Mouse (Mus musculus) intestine, embryonic 16.5 days (tissue): Measurements from ENCODE around the gene Galnt14. TPM values are rescaled to one million over a fixed set of nuclear protein-coding genes. Genes with fewer than 3 reads are reported as not detected.

Experiments
- ATAC-seq: fragments of 200-750 bp; cut with Nextera tagmentation; 2 replicates; pipeline ENCODE4 v1.8.0; 2017; ENCODE audit warnings: moderate TSS enrichment, moderate library complexity
- H3K27ac ChIP-seq: fragments of 300-500 bp; sonication (generic); 2 replicates; pipeline ENCODE4 v1.5.1; 2014; ENCODE audit warnings: mild to moderate bottlenecking, low read length
- H3K27me3 ChIP-seq: fragments of 300-500 bp; sonication (generic); replicated peaks from 2 replicates; pipeline ENCODE4 v1.6.1; 2014; ENCODE audit warnings: low read length, control low read depth, mixed read lengths; ENCODE audit not compliant: control insufficient read depth, insufficient read depth
- H3K36me3 ChIP-seq: fragments of 300-500 bp; sonication (generic); 2 replicates; pipeline ENCODE4 v1.6.1; 2014; ENCODE audit warnings: low read length, control low read depth; ENCODE audit not compliant: control insufficient read depth, insufficient read depth
- H3K4me1 ChIP-seq: fragments of 300-500 bp; sonication (generic); 2 replicates; pipeline ENCODE4 v1.6.1; 2014; ENCODE audit warnings: low read length, control low read depth, mixed read lengths; ENCODE audit not compliant: control insufficient read depth, insufficient read depth
- H3K4me2 ChIP-seq: fragments of 300-500 bp; sonication (generic); 2 replicates; pipeline ENCODE4 v1.6.1; 2014; ENCODE audit warnings: low read depth, low read length, control low read depth
- H3K4me3 ChIP-seq: fragments of 300-500 bp; sonication (generic); 2 replicates; pipeline ENCODE4 v1.5.1; 2014; ENCODE audit warnings: mild to moderate bottlenecking, low read length
- H3K9ac ChIP-seq: fragments of 300-500 bp; sonication (generic); 2 replicates; pipeline ENCODE4 v1.6.1; 2014; ENCODE audit warnings: low read depth, low read length
- H3K9me3 ChIP-seq: fragments of 300-500 bp; sonication (generic); 2 replicates; pipeline ENCODE4 v1.6.1; 2016; ENCODE audit warnings: low read length, control low read depth; ENCODE audit not compliant: control insufficient read depth
- WGBS: fragments of 180-500 bp; shearing (Covaris S2); extraction: QIAGEN DNeasy Blood & Tissue Kit; methylation state at CpG from one replicate; pipeline ENCODE4 v1.1.7; 2014; 5-methylcytosine and 5-hydroxymethylcytosine counted together
- polyA plus RNA-seq: library from polyadenylated mRNA; unstranded; fragments of >200 nt; fragmentation: Nextera tagmentation; extraction: Ambion mirVana; gene quantifications from 2 replicates; pipeline ENCODE4 v1.2.1, GENCODE M21; 2015

Galnt14 gene
- polyA plus RNA-seq, 1 experiment from 2014 or later, result 0.46 TPM

DNA sequence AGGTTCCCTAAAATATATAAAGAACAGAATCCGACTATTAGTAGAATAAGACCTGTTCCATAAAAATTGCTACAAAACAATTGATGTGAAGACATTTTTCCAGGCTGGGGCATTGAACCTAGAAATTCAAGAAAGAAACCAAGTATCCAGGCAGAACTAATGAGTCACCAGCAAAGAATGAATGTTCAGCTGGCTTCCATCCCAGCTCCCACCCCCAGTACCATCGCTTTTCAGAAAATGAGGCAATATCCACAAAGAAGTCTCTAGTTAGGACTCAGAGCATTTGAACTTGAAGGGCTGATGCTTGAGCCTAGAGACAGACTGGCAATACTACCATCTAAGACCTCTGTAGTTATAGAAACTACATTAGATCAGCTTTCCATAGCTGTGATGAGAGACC is 118.2 kb downstream of the Galnt14 start:
- no peak for ATAC-seq
- no peak overlapping the region for H3K9ac ChIP-seq
- H3K36me3 ChIP-seq, result no peaks in the 10 kb centered on the region
- H3K27me3 ChIP-seq, result no peaks in the 10 kb centered on the region
- no peak overlapping the region for H3K4me2 ChIP-seq
- 78% methylated on average over 2 of the region's 2 CpGs for WGBS
- H3K9me3 ChIP-seq, result no peaks in the 10 kb centered on the region
- H3K27ac ChIP-seq, result no peak overlapping the region
- H3K4me3 ChIP-seq, result no peak overlapping the region
- no peaks in the 10 kb centered on the region for H3K4me1 ChIP-seq

DNA sequence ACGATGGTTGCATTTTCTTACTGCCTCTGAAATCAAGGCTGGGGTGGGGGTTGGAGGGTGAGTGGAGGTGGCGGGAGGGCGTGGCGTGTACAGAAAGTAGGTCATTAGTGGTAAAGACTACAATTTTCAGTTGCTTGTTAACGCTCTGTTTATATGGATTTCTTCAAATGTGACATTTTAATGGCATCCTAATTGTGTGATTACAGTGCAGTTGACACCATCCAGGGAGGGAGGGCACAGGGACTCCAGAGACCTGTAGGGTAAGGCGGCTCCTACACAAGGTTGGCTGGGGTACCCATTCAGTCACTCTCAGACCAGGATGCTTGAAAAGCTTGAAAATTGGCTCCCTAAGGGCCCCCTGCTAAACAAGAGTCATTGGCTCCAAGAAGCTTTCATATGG is 122.7 kb downstream of the Galnt14 start:
- Histone ChIP-seq H3K9ac (no peak overlapping the region), H3K27me3 (no peaks in the 10 kb centered on the region), H3K4me1 (peaks cover 4% of the 10 kb centered on the region), H3K4me2 (no peak overlapping the region), H3K4me3 (no peak overlapping the region), H3K9me3 (no peaks in the 10 kb centered on the region), H3K36me3 (no peaks in the 10 kb centered on the region), H3K27ac (no peak overlapping the region)
- 40% methylated on average over 6 of the region's 6 CpGs for WGBS
- ATAC-seq, result no peak

DNA sequence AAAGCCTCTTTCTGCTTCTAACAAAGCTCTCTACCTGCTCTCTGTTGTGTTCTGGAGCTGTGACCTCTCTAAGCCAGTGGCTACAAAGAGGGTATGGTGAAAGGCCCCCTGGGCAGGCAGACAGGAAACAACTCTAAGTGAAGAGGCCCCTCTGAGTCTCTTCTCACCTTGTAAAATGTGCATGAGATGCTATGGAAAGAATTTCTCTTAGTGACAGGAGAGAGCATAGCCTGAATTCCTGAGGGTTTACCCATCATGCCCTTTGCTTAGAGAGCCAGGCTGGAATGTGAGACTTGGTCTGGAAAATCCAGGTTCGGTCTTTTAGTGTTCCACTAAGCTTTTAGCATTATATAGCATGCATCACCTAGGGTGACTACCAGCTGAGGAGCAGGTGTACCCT is 136.1 kb downstream of the Galnt14 start:
- Histone ChIP-seq H3K27me3 (no peaks in the 10 kb centered on the region), H3K4me2 (no peak overlapping the region), H3K4me1 (no peaks in the 10 kb centered on the region), H3K36me3 (no peaks in the 10 kb centered on the region), H3K4me3 (no peak overlapping the region), H3K9ac (no peak overlapping the region), H3K9me3 (no peaks in the 10 kb centered on the region), H3K27ac (no peak overlapping the region)
- whole genome bisulfite sequencing, result 46% methylated on average over 1 of the region's 1 CpGs
- ATAC-seq, result no peak

DNA sequence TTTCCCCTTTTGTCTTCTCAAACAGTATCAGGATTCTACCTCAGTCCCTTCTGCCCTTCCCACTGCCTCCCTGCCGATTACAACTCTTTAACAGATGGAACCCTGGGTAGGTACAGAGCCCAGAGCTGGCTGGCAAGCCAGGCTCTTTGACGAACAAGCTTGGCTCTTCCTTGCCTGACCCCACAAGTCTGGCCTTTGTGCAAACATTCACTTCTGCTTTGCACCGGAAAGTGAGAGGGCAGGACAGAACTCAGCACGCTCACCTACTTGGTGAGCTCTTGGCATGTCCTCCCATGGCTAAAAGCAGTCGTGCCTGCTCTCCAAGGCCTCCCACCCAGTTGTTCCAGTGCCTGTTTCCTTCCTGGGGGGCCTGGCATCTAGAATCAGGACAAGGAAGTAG is 137.4 kb downstream of the Galnt14 start:
- ATAC-seq, result no peak
- H3K9ac ChIP-seq, result no peak overlapping the region
- no peaks in the 10 kb centered on the region for H3K9me3 ChIP-seq
- no peak overlapping the region for H3K4me2 ChIP-seq
- no peak overlapping the region for H3K4me3 ChIP-seq
- WGBS, result 72% methylated on average over 5 of the region's 5 CpGs
- H3K4me1 ChIP-seq, result no peaks in the 10 kb centered on the region
- no peaks in the 10 kb centered on the region for H3K27me3 ChIP-seq
- H3K36me3 ChIP-seq, result no peaks in the 10 kb centered on the region
- H3K27ac ChIP-seq, result no peak overlapping the region

DNA sequence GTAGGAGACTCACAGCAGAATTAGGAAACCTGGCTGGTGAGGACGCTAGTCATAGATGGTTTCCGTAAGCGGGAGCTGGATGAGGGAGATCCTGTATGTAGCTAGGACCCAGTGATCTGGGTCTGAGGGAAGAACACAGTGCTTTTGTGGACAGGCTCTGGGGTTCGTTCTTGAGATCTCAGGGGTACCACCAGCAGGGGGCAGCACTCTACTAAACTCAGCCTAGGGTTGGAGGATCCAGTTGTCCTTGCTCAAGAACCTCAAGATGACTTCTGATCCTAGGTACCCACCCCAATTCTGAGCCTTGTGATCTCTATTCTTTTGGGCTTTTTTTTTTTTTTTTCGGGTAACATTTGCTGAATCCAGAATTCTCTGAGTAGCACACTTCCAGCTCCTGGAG is 137.8 kb downstream of the Galnt14 start:
- Histone ChIP-seq H3K4me3 (no peak overlapping the region), H3K4me1 (no peaks in the 10 kb centered on the region), H3K36me3 (no peaks in the 10 kb centered on the region), H3K27me3 (no peaks in the 10 kb centered on the region), H3K27ac (no peak overlapping the region), H3K4me2 (no peak overlapping the region), H3K9me3 (no peaks in the 10 kb centered on the region), H3K9ac (no peak overlapping the region)
- ATAC-seq, result no peak
- WGBS, result 82% methylated on average over 5 of the region's 5 CpGs

DNA sequence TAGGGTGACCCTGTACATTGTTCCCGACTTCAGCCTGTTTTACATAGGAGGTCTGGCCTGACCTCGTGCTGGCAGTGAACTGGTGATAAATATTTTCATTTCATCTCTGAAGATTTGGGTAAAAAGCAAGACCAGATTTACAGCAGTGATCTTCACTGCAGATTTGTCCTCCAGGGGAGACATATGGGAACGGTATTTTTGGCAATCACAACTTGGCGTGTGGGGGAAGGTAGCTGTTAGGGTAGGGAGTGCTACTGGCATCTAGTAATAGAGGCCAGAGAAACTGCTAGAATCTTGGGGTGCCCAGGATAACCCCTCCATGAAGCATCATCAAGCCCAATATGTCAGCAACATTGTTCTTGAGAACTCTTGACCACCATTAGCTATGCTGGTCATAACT is 138.3 kb downstream of the Galnt14 start:
- Histone ChIP-seq H3K9ac (no peak overlapping the region), H3K9me3 (no peaks in the 10 kb centered on the region), H3K4me1 (no peaks in the 10 kb centered on the region), H3K36me3 (no peaks in the 10 kb centered on the region), H3K4me3 (no peak overlapping the region), H3K27me3 (no peaks in the 10 kb centered on the region), H3K27ac (no peak overlapping the region), H3K4me2 (no peak overlapping the region)
- 61% methylated on average over 4 of the region's 4 CpGs for WGBS
- ATAC-seq, result no peak

DNA sequence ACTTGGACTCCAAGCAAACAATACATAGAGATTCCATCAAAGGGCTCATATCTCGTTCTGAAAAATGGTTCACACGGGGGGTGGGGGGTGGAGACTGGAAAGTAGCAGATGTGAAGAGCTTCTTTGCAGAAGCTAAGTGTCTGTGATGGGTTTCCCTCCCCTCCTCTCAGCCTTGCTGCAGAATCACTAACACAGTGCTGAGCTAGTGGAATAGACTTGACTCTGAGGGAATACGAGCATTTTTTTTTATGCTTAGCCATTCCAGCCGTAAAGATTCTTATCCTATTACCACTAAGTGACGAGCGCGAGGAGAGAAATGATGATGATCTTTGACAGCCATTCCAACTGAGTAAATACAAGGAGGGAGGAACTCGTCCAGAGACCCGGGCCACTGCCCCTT is 142.0 kb downstream of the Galnt14 start:
- H3K9me3 ChIP-seq, result no peaks in the 10 kb centered on the region
- H3K4me1 ChIP-seq, result no peaks in the 10 kb centered on the region
- H3K27ac ChIP-seq, result no peak overlapping the region
- H3K9ac ChIP-seq, result no peak overlapping the region
- no peak overlapping the region for H3K4me3 ChIP-seq
- no peak overlapping the region for H3K4me2 ChIP-seq
- no peaks in the 10 kb centered on the region for H3K27me3 ChIP-seq
- H3K36me3 ChIP-seq, result no peaks in the 10 kb centered on the region
- no peak for ATAC-seq
- WGBS, result 46% methylated on average over 9 of the region's 9 CpGs

DNA sequence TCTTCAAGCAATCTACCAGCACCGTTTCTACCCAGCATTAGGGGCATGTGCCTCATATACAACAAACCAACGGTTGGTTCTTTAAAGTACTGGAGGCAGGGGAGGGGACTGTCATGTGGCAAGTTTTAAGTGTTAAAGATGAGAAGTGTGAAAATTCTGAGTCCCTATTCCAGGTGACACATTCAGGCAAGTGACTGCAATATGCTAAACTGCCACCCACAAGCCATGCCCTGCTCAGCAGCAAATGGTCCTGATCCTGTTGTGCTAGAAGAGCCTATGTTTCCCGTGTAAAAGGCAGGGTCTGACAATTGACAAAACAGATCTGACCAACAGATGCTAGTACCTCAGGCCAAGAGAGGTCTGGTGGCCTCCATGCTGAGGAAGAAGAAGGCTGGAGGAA is 149.1 kb downstream of the Galnt14 start:
- Histone ChIP-seq H3K9ac (no peak overlapping the region), H3K9me3 (no peaks in the 10 kb centered on the region), H3K27me3 (no peaks in the 10 kb centered on the region), H3K27ac (no peak overlapping the region), H3K4me3 (no peak overlapping the region), H3K4me2 (no peak overlapping the region), H3K4me1 (no peaks in the 10 kb centered on the region), H3K36me3 (no peaks in the 10 kb centered on the region)
- ATAC-seq, result no peak
- 40% methylated on average over 3 of the region's 3 CpGs for WGBS

DNA sequence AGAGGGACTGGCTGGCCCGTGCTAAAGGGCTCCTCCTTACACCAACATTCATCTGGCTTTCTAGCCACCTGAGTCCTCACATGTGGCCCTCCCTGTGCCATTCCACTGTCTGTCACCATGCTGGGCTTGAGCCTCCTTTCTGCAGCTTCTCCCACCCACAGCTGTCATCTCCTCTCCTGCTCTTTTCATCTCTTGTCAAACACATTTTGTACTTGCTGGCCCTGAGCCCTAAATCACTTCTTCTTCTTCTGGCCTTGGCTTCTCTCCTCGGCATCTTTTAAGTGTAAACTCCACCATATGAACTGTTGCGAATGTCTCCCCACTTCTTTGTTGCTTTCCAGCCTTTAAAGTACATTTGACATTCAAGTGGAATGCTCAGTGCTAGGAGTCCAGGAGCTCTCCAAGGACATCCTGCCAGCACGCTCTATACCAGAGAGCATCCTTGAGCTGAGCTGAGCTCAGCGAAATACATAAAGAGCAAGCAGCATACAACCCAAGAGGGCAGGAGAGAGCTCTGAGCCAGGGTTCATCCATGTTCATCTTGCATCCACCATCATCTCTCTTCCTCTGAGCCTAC is 150.0 kb downstream of the Galnt14 start:
- 73% methylated on average over 5 of the region's 5 CpGs for WGBS

DNA sequence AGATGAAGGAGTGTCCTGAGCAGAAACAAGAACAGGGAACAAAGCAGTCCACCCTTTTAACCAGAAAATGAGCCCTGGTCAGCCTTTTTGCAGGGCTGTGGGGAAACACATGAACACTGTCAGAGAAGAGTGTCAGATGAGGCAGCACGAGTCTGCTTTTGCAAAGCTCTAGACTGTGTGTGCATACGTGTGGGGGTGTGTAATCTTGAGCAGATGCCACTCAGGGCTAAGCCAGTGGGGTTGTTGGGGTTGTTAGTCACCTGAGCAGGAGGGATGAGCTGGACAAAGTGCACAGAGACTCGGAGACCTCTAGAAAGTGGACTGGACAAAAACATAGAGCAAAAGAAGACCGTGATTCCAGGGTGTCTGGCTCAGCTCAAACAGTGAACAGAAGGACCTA is 150.8 kb downstream of the Galnt14 start:
- 58% methylated on average over 4 of the region's 4 CpGs for WGBS
- Histone ChIP-seq H3K4me3 (no peak overlapping the region), H3K27ac (no peak overlapping the region), H3K4me1 (no peaks in the 10 kb centered on the region), H3K9ac (no peak overlapping the region), H3K36me3 (no peaks in the 10 kb centered on the region), H3K9me3 (no peaks in the 10 kb centered on the region), H3K4me2 (no peak overlapping the region), H3K27me3 (no peaks in the 10 kb centered on the region)
- no peak for ATAC-seq

More for the DNA sequence above, 150.0 kb downstream of the Galnt14 start:
- no peak overlapping the region for H3K9ac ChIP-seq
- no peak overlapping the region for H3K4me2 ChIP-seq
- no peaks in the 10 kb centered on the region for H3K4me1 ChIP-seq
- H3K27ac ChIP-seq, result no peak overlapping the region
- no peaks in the 10 kb centered on the region for H3K36me3 ChIP-seq
- H3K9me3 ChIP-seq, result no peaks in the 10 kb centered on the region
- ATAC-seq, result no peak
- no peak overlapping the region for H3K4me3 ChIP-seq
- H3K27me3 ChIP-seq, result no peaks in the 10 kb centered on the region
